Comparison of ENCODE assay signal across 9 mouse cellular contexts in genomic region chr5:139449926-139450325, GRCm38 (mm10). TPM values are rescaled to one million over a fixed set of nuclear protein-coding genes. Genes with fewer than 3 reads are reported as not detected.
A peak's percentile ranks its signal among the peaks of the same experiment; 100 is the strongest.
DNase-seq lines count a peak whose midpoint lies in the region; ATAC-seq and TF ChIP-seq lines count a peak whose summit lies in the region.
"Had no signal": no experiment of that assay in that cellular context is flagged by ENCODE, and none has a peak within 500 bp of the region (broad histone marks: within the 10 kb centered on the region; RNA-seq: fewer than 3 reads in every experiment).

No protein-coding gene starts in this region.

- no peak for ATAC-seq in forebrain, embryonic 12.5 days (ENCODE audit: low FRiP score)
- ATAC-seq in forebrain, embryonic 16.5 days: no peak
- ATAC-seq in limb, embryonic 14.5 days (ENCODE audit: low FRiP score, low read depth): no peak
- ATAC-seq in stomach, embryonic 16.5 days (ENCODE audit: insufficient read depth, low FRiP score): no peak

- WGBS in forebrain, embryonic 12.5 days: 62% methylated on average over 4 of the region's 4 CpGs
- WGBS in forebrain, embryonic 16.5 days: 47% methylated on average over 4 of the region's 4 CpGs
- 16% methylated on average over 4 of the region's 4 CpGs for WGBS in spleen, adult 2 months
- 54% methylated on average over 4 of the region's 4 CpGs for WGBS in limb, embryonic 14.5 days
- WGBS in stomach, embryonic 16.5 days: 49% methylated on average over 4 of the region's 4 CpGs

- H3K27me3 ChIP-seq in forebrain, embryonic 12.5 days: no peaks in the 10 kb centered on the region
- H3K27me3 ChIP-seq in forebrain, embryonic 16.5 days (replicated peaks; ENCODE audit: control insufficient read depth, insufficient read depth, low read length): no peaks in the 10 kb centered on the region
- H3K27me3 ChIP-seq in spleen, adult 2 months (ENCODE audit: control insufficient read depth, insufficient read depth, low read length): no peaks in the 10 kb centered on the region
- H3K27me3 ChIP-seq in limb, embryonic 14.5 days (ENCODE audit: control insufficient read depth, insufficient read depth, low read length): no peaks in the 10 kb centered on the region
- no peaks in the 10 kb centered on the region for H3K27me3 ChIP-seq in stomach, embryonic 16.5 days (ENCODE audit: control insufficient read depth, insufficient read depth, low read length)

- peaks cover 11% of the 10 kb centered on the region for H3K36me3 ChIP-seq in forebrain, embryonic 12.5 days (replicated peaks)
- H3K36me3 ChIP-seq in forebrain, embryonic 16.5 days (ENCODE audit: control insufficient read depth, insufficient read depth): no peaks in the 10 kb centered on the region
- no peaks in the 10 kb centered on the region for H3K36me3 ChIP-seq in spleen, adult 2 months (ENCODE audit: control insufficient read depth, insufficient read depth, low read length)
- H3K36me3 ChIP-seq in limb, embryonic 14.5 days (ENCODE audit: control insufficient read depth, insufficient read depth, low read length): peaks cover 12% of the 10 kb centered on the region; the same call in 1 of the 2 replicates
- no peaks in the 10 kb centered on the region for H3K36me3 ChIP-seq in stomach, embryonic 16.5 days (ENCODE audit: control insufficient read depth, insufficient read depth, low read length)

- H3K4me1 ChIP-seq in forebrain, embryonic 12.5 days: peaks cover 19% of the 10 kb centered on the region
- H3K4me1 ChIP-seq in forebrain, embryonic 16.5 days (replicated peaks; ENCODE audit: control insufficient read depth, insufficient read depth, low read length): peaks cover 10% of the 10 kb centered on the region
- H3K4me1 ChIP-seq in spleen, adult 2 months (ENCODE audit: control insufficient read depth, insufficient read depth, insufficient read length): peaks cover 12% of the 10 kb centered on the region; the same call in 1 of the 2 replicates
- no peaks in the 10 kb centered on the region for H3K4me1 ChIP-seq in limb, embryonic 14.5 days (ENCODE audit: control insufficient read depth, insufficient read depth, low read length)
- H3K4me1 ChIP-seq in stomach, embryonic 16.5 days (ENCODE audit: control insufficient read depth, insufficient read depth, low read length): peaks cover 10% of the 10 kb centered on the region

- H3K4me2 ChIP-seq in forebrain, embryonic 12.5 days: no peak overlapping the region
- H3K4me2 ChIP-seq in forebrain, embryonic 16.5 days (ENCODE audit: low read length): no peak overlapping the region
- no peak overlapping the region for H3K4me2 ChIP-seq in limb, embryonic 14.5 days (replicated peaks; ENCODE audit: low read depth, low read length, severe bottlenecking)
- no peak overlapping the region for H3K4me2 ChIP-seq in stomach, embryonic 16.5 days (ENCODE audit: low read depth, low read length)

- H3K9ac ChIP-seq in forebrain, embryonic 12.5 days: 0 out of 2 replicates have a peak overlapping the region, but pooled peaks have one; percentile 31
- H3K9ac ChIP-seq in forebrain, embryonic 16.5 days (replicated peaks; ENCODE audit: low read depth, low read length): no peak overlapping the region
- peak overlapping the region; percentile 1; the same call in 1 of the 2 replicates for H3K9ac ChIP-seq in limb, embryonic 14.5 days (ENCODE audit: low read depth, low read length, severe bottlenecking)
- peak overlapping the region; percentile 26; the same call in 1 of the 2 replicates for H3K9ac ChIP-seq in stomach, embryonic 16.5 days (ENCODE audit: low read length)

- TF ChIP-seq POLR2A in spleen, adult 2 months (IDR thresholded peaks at IDR 0.05; ENCODE audit: low read depth, low read length): no peak
- no peak for TF ChIP-seq POLR2A in limb, embryonic 14.5 days (IDR thresholded peaks at IDR 0.05; ENCODE audit: borderline replicate concordance, extremely low read depth, insufficient read depth, insufficient read length)

- H3K4me3 ChIP-seq in forebrain, embryonic 12.5 days (replicated peaks): no peak overlapping the region
- H3K4me3 ChIP-seq in forebrain, embryonic 16.5 days (replicated peaks; ENCODE audit: low read length): no peak overlapping the region
- no peak overlapping the region for H3K4me3 ChIP-seq in spleen, adult 2 months (ENCODE audit: extremely low read depth, insufficient read depth, insufficient read length)
- H3K4me3 ChIP-seq in limb, embryonic 14.5 days (replicated peaks; ENCODE audit: low read length): no peak overlapping the region
- no peak overlapping the region for H3K4me3 ChIP-seq in stomach, embryonic 16.5 days (replicated peaks; ENCODE audit: low read length)

- H3K27ac ChIP-seq in forebrain, embryonic 12.5 days: peak overlapping the region; percentile 27; the same call in 1 of the 2 replicates
- H3K27ac ChIP-seq in forebrain, embryonic 16.5 days (ENCODE audit: low read length): no peak overlapping the region
- peak overlapping the region; percentile 64 for H3K27ac ChIP-seq in spleen, adult 2 months (ENCODE audit: insufficient read depth, low read length)
- no peak overlapping the region for H3K27ac ChIP-seq in limb, embryonic 14.5 days (replicated peaks; ENCODE audit: low read depth, low read length)
- H3K27ac ChIP-seq in stomach, embryonic 16.5 days (ENCODE audit: low read length): no peak overlapping the region

- no peaks in the 10 kb centered on the region for H3K9me3 ChIP-seq in forebrain, embryonic 12.5 days
- H3K9me3 ChIP-seq in forebrain, embryonic 16.5 days (ENCODE audit: control insufficient read depth, low read length): no peaks in the 10 kb centered on the region
- H3K9me3 ChIP-seq in limb, embryonic 14.5 days (ENCODE audit: control insufficient read depth, low read length): no peaks in the 10 kb centered on the region
- no peaks in the 10 kb centered on the region for H3K9me3 ChIP-seq in stomach, embryonic 16.5 days (replicated peaks; ENCODE audit: control insufficient read depth, low read length)

- TF ChIP-seq CTCF in spleen, adult 2 months (IDR thresholded peaks at IDR 0.05; ENCODE audit: extremely low read depth, insufficient read depth, insufficient read length, insufficient replicate concordance): no peak

- DNase-seq in spleen, adult 2 months (ENCODE audit: low read depth in 1 of 2, low spot score in 2 of 2): no peak
- DNase-seq in spleen, adult 12 weeks (ENCODE audit: low spot score): no peak
- DNase-seq in limb, embryonic 14.5 days (ENCODE audit: low spot score): no peak
- no peak for DNase-seq in adrenal gland, postnatal 36 days
- DNase-seq in left cerebral cortex, adult 18-20 months (ENCODE audit: low spot score in 2 of 2): no peak
- DNase-seq: gastrocnemius, postnatal 10 days had no signal

RNA-seq across cellular contexts. Expression of gene 3110082I17Rik, which starts 10.4 kb away (rescaled TPM):
- polyA plus RNA-seq in forebrain, embryonic 12.5 days (2016; fragmentation: Nextera tagmentation; extraction: Ambion mirVana): 28.3 and 30.6 TPM in 2 replicates
- polyA plus RNA-seq in forebrain, embryonic 16.5 days (2015; fragmentation: Nextera tagmentation; extraction: Ambion mirVana): 21.4 and 22.7 TPM in 2 replicates
- 5.2 and 8.5 TPM in 2 replicates for polyA plus RNA-seq in spleen, adult 2 months (2012; rRNA removed)
- polyA plus RNA-seq in limb, embryonic 14.5 days (2012; rRNA removed): 23.2 and 25.2 TPM in 2 replicates
- 27.9 and 29.9 TPM in 2 replicates for polyA plus RNA-seq in limb, embryonic 14.5 days (2014; fragmentation: Nextera tagmentation; extraction: Ambion mirVana)
- polyA plus RNA-seq in stomach, embryonic 16.5 days (2015; fragmentation: Nextera tagmentation; extraction: Ambion mirVana): 35.2 and 35.7 TPM in 2 replicates
- 10 to 100 TPM; 11.9 to 12.3 TPM for total RNA-seq in adrenal gland, postnatal 36 days (2021)
- total RNA-seq in left cerebral cortex, adult 18-20 months (2021): 10 to 100 TPM; 14.1 to 14.6 TPM

RNA-seq across cellular contexts. Expression of gene Gper1, which starts 27.0 kb away (rescaled TPM):
- polyA plus RNA-seq in forebrain, embryonic 12.5 days (2016; fragmentation: Nextera tagmentation; extraction: Ambion mirVana): 4.1 and 5.2 TPM in 2 replicates
- polyA plus RNA-seq in forebrain, embryonic 16.5 days (2015; fragmentation: Nextera tagmentation; extraction: Ambion mirVana): 8.7 and 9.0 TPM in 2 replicates
- polyA plus RNA-seq in spleen, adult 2 months (2012; rRNA removed): 0.39 TPM in 2 replicates
- polyA plus RNA-seq in limb, embryonic 14.5 days (2012; rRNA removed): 4.7 and 5.7 TPM in 2 replicates
- 6.4 and 6.7 TPM in 2 replicates for polyA plus RNA-seq in limb, embryonic 14.5 days (2014; fragmentation: Nextera tagmentation; extraction: Ambion mirVana)
- polyA plus RNA-seq in stomach, embryonic 16.5 days (2015; fragmentation: Nextera tagmentation; extraction: Ambion mirVana): 2.9 and 3.6 TPM in 2 replicates
- 1 to 10 TPM; 2.8 to 4.7 TPM for total RNA-seq in adrenal gland, postnatal 36 days (2021)
- total RNA-seq in left cerebral cortex, adult 18-20 months (2021): 1 to 10 TPM; 2.8 to 3.0 TPM

RNA-seq across cellular contexts. Expression of gene Zfand2a, which starts 34.4 kb away (rescaled TPM):
- polyA plus RNA-seq in forebrain, embryonic 12.5 days (2016; fragmentation: Nextera tagmentation; extraction: Ambion mirVana): 10.4 and 12.9 TPM in 2 replicates
- polyA plus RNA-seq in forebrain, embryonic 16.5 days (2015; fragmentation: Nextera tagmentation; extraction: Ambion mirVana): 18.8 and 21.4 TPM in 2 replicates
- 6.6 and 7.5 TPM in 2 replicates for polyA plus RNA-seq in spleen, adult 2 months (2012; rRNA removed)
- polyA plus RNA-seq in limb, embryonic 14.5 days (2012; rRNA removed): 16.4 and 17.3 TPM in 2 replicates
- polyA plus RNA-seq in limb, embryonic 14.5 days (2014; fragmentation: Nextera tagmentation; extraction: Ambion mirVana): 6.2 and 6.8 TPM in 2 replicates
- polyA plus RNA-seq in stomach, embryonic 16.5 days (2015; fragmentation: Nextera tagmentation; extraction: Ambion mirVana): 7.1 and 8.2 TPM in 2 replicates
- 10 to 100 TPM; 28.6 to 34.9 TPM for total RNA-seq in adrenal gland, postnatal 36 days (2021)
- total RNA-seq in left cerebral cortex, adult 18-20 months (2021): 10 to 100 TPM; 54.6 to 57.6 TPM

RNA-seq across cellular contexts. Expression of gene C130050O18Rik, which starts 44.8 kb away (rescaled TPM):
- 0.10 and 0.22 TPM in 2 replicates for polyA plus RNA-seq in forebrain, embryonic 12.5 days (2016; fragmentation: Nextera tagmentation; extraction: Ambion mirVana)
- polyA plus RNA-seq in forebrain, embryonic 16.5 days (2015; fragmentation: Nextera tagmentation; extraction: Ambion mirVana): 0.21 and 0.37 TPM in 2 replicates
- 8.1 and 11.9 TPM in 2 replicates for polyA plus RNA-seq in spleen, adult 2 months (2012; rRNA removed)
- polyA plus RNA-seq in limb, embryonic 14.5 days (2012; rRNA removed): 9.1 and 10.6 TPM in 2 replicates
- polyA plus RNA-seq in limb, embryonic 14.5 days (2014; fragmentation: Nextera tagmentation; extraction: Ambion mirVana): 6.4 and 7.5 TPM in 2 replicates
- polyA plus RNA-seq in stomach, embryonic 16.5 days (2015; fragmentation: Nextera tagmentation; extraction: Ambion mirVana): 0.80 and 1.2 TPM in 2 replicates
- under 1 TPM; 0.49 to 0.79 TPM for total RNA-seq in adrenal gland, postnatal 36 days (2021)
- under 1 TPM in 1 of 2 experiments, not detected in 1; 0.33 TPM for total RNA-seq in left cerebral cortex, adult 18-20 months (2021)

Comparison
In these comparisons a context has a peak if more than half of its experiments do, and no peak if none do; other contexts are left out.
1. H3K27ac ChIP-seq: peak in forebrain, embryonic 12.5 days (single experiment) and spleen, adult 2 months (single experiment); none in forebrain, embryonic 16.5 days (single experiment), limb, embryonic 14.5 days (single experiment) and stomach, embryonic 16.5 days (single experiment).